Mouse (Mus musculus): ENCODE results near the gene Slc17a7. TPM values are rescaled to one million over a fixed set of nuclear protein-coding genes. Genes with fewer than 3 reads are reported as not detected.
A peak's percentile ranks its signal among the peaks of the same experiment; 100 is the strongest.

Slc17a7 gene
- polyA plus RNA-seq, 1 experiment from 2014 or later = 0.74 TPM

- ATAC-seq (replicated peaks; ENCODE audit: low FRiP score) (no peak), DNase-seq (ENCODE audit: low spot score) (no peak)
- Histone ChIP-seq H3K27ac (ENCODE audit: low read depth, low read length) (no peak overlapping the region), H3K9ac (ENCODE audit: low read depth, low read length) (no peak overlapping the region), H3K9me3 (ENCODE audit: control insufficient read depth, low read length) (no peaks in the 10 kb centered on the region), H3K4me3 (ENCODE audit: low read depth, low read length) (no peak overlapping the region), H3K36me3 (ENCODE audit: control insufficient read depth, insufficient read depth, low read length) (peaks cover 2% of the 10 kb centered on the region; the same call in 1 of the 2 replicates), H3K4me1 (replicated peaks; ENCODE audit: control insufficient read depth, insufficient read depth, low read length) (peaks cover 9% of the 10 kb centered on the region), H3K27me3 (replicated peaks; ENCODE audit: control insufficient read depth, insufficient read depth, low read length) (peaks cover 58% of the 10 kb centered on the region), H3K4me2 (peak overlapping the region; percentile 83)
- WGBS = 66% methylated on average over 9 of the region's 9 CpGs
These were observed 643 bp upstream of the Slc17a7 start for GRCm38 (mm10) chr7:45162996-45163615.

GRCm38 (mm10) chr7:45164833-45165232 lies 1.1 kb downstream of the Slc17a7 start:
- peaks cover 9% of the 10 kb centered on the region for H3K4me1 ChIP-seq (replicated peaks; ENCODE audit: control insufficient read depth, insufficient read depth, low read length)
- 55% methylated on average over 5 of the region's 5 CpGs for WGBS

GRCm38 (mm10) chr7:45165701-45166100 lies 2.0 kb downstream of the Slc17a7 start:
- Histone ChIP-seq H3K9ac (ENCODE audit: low read depth, low read length) (no peak overlapping the region), H3K9me3 (ENCODE audit: control insufficient read depth, low read length) (peaks cover 14% of the 10 kb centered on the region), H3K36me3 (ENCODE audit: control insufficient read depth, insufficient read depth, low read length) (no peaks in the 10 kb centered on the region; the same call in 1 of the 2 replicates), H3K27ac (ENCODE audit: low read depth, low read length) (no peak overlapping the region), H3K4me1 (replicated peaks; ENCODE audit: control insufficient read depth, insufficient read depth, low read length) (peaks cover 9% of the 10 kb centered on the region), H3K4me2 (no peak overlapping the region), H3K27me3 (replicated peaks; ENCODE audit: control insufficient read depth, insufficient read depth, low read length) (peaks cover 75% of the 10 kb centered on the region), H3K4me3 (ENCODE audit: low read depth, low read length) (no peak overlapping the region)
- DNase-seq (ENCODE audit: low spot score) = no peak
- 51% methylated on average over 11 of the region's 11 CpGs for WGBS
- ATAC-seq (replicated peaks; ENCODE audit: low FRiP score) = no peak

More at GRCm38 (mm10) chr7:45164833-45165232, 1.1 kb downstream of the Slc17a7 start:
- no peaks in the 10 kb centered on the region; the same call in 1 of the 2 replicates for H3K36me3 ChIP-seq (ENCODE audit: control insufficient read depth, insufficient read depth, low read length)
- H3K4me2 ChIP-seq = no peak overlapping the region
- H3K4me3 ChIP-seq (ENCODE audit: low read depth, low read length) = no peak overlapping the region
- H3K9ac ChIP-seq (ENCODE audit: low read depth, low read length) = no peak overlapping the region
- H3K27me3 ChIP-seq (replicated peaks; ENCODE audit: control insufficient read depth, insufficient read depth, low read length) = peaks cover 75% of the 10 kb centered on the region
- H3K27ac ChIP-seq (ENCODE audit: low read depth, low read length) = no peak overlapping the region
- DNase-seq (ENCODE audit: low spot score) = no peak
- H3K9me3 ChIP-seq (ENCODE audit: control insufficient read depth, low read length) = peaks cover 11% of the 10 kb centered on the region
- no peak for ATAC-seq (replicated peaks; ENCODE audit: low FRiP score)

- Histone ChIP-seq H3K4me3 (ENCODE audit: low read depth, low read length) (no peak overlapping the region), H3K9ac (ENCODE audit: low read depth, low read length) (no peak overlapping the region), H3K4me1 (replicated peaks; ENCODE audit: control insufficient read depth, insufficient read depth, low read length) (peaks cover 9% of the 10 kb centered on the region), H3K36me3 (ENCODE audit: control insufficient read depth, insufficient read depth, low read length) (no peaks in the 10 kb centered on the region), H3K4me2 (no peak overlapping the region), H3K27me3 (replicated peaks; ENCODE audit: control insufficient read depth, insufficient read depth, low read length) (peaks cover 81% of the 10 kb centered on the region), H3K9me3 (ENCODE audit: control insufficient read depth, low read length) (peaks cover 18% of the 10 kb centered on the region), H3K27ac (ENCODE audit: low read depth, low read length) (no peak overlapping the region)
- DNase-seq (ENCODE audit: low spot score) (no peak), ATAC-seq (replicated peaks; ENCODE audit: low FRiP score) (no peak)
- WGBS = 19% methylated on average over 10 of the region's 10 CpGs
These were observed 3.2 kb downstream of the Slc17a7 start for GRCm38 (mm10) chr7:45166950-45167401.

GRCm38 (mm10) chr7:45167761-45168445 lies 4.2 kb downstream of the Slc17a7 start:
- peaks cover 18% of the 10 kb centered on the region for H3K9me3 ChIP-seq (ENCODE audit: control insufficient read depth, low read length)
- no peak overlapping the region for H3K4me3 ChIP-seq (ENCODE audit: low read depth, low read length)
- WGBS = 6% methylated on average over 19 of the region's 19 CpGs
- ATAC-seq (replicated peaks; ENCODE audit: low FRiP score) (no peak), DNase-seq (ENCODE audit: low spot score) (no peak)
- H3K27ac ChIP-seq (ENCODE audit: low read depth, low read length) = no peak overlapping the region; the same call in 1 of the 2 replicates
- H3K4me2 ChIP-seq = no peak overlapping the region
- peaks cover 4% of the 10 kb centered on the region for H3K4me1 ChIP-seq (replicated peaks; ENCODE audit: control insufficient read depth, insufficient read depth, low read length)
- H3K36me3 ChIP-seq (ENCODE audit: control insufficient read depth, insufficient read depth, low read length) = no peaks in the 10 kb centered on the region
- no peak overlapping the region for H3K9ac ChIP-seq (ENCODE audit: low read depth, low read length)
- peaks cover 79% of the 10 kb centered on the region for H3K27me3 ChIP-seq (replicated peaks; ENCODE audit: control insufficient read depth, insufficient read depth, low read length)

- 8% methylated on average over 24 of the region's 24 CpGs for WGBS
- H3K4me3 ChIP-seq (ENCODE audit: low read depth, low read length) = no peak overlapping the region
These were observed 4.9 kb downstream of the Slc17a7 start for GRCm38 (mm10) chr7:45168656-45169055.

GRCm38 (mm10) chr7:45169495-45169894 lies 5.7 kb downstream of the Slc17a7 start:
- Histone ChIP-seq H3K4me1 (replicated peaks; ENCODE audit: control insufficient read depth, insufficient read depth, low read length) (no peaks in the 10 kb centered on the region), H3K27me3 (replicated peaks; ENCODE audit: control insufficient read depth, insufficient read depth, low read length) (peaks cover 70% of the 10 kb centered on the region), H3K9ac (ENCODE audit: low read depth, low read length) (no peak overlapping the region), H3K4me3 (ENCODE audit: low read depth, low read length) (no peak overlapping the region), H3K27ac (ENCODE audit: low read depth, low read length) (no peak overlapping the region), H3K9me3 (ENCODE audit: control insufficient read depth, low read length) (peaks cover 18% of the 10 kb centered on the region), H3K36me3 (ENCODE audit: control insufficient read depth, insufficient read depth, low read length) (no peaks in the 10 kb centered on the region), H3K4me2 (no peak overlapping the region)
- ATAC-seq (replicated peaks; ENCODE audit: low FRiP score) (no peak), DNase-seq (ENCODE audit: low spot score) (no peak)
- WGBS = 83% methylated on average over 3 of the region's 3 CpGs

More at GRCm38 (mm10) chr7:45168656-45169055, 4.9 kb downstream of the Slc17a7 start:
- no peaks in the 10 kb centered on the region for H3K36me3 ChIP-seq (ENCODE audit: control insufficient read depth, insufficient read depth, low read length)
- no peak for ATAC-seq (replicated peaks; ENCODE audit: low FRiP score)
- H3K9me3 ChIP-seq (ENCODE audit: control insufficient read depth, low read length) = peaks cover 18% of the 10 kb centered on the region
- H3K27me3 ChIP-seq (replicated peaks; ENCODE audit: control insufficient read depth, insufficient read depth, low read length) = peaks cover 75% of the 10 kb centered on the region
- H3K9ac ChIP-seq (ENCODE audit: low read depth, low read length) = no peak overlapping the region
- no peak for DNase-seq (ENCODE audit: low spot score)
- peaks cover 4% of the 10 kb centered on the region for H3K4me1 ChIP-seq (replicated peaks; ENCODE audit: control insufficient read depth, insufficient read depth, low read length)
- H3K4me2 ChIP-seq = no peak overlapping the region
- H3K27ac ChIP-seq (ENCODE audit: low read depth, low read length) = no peak overlapping the region

- WGBS = 52% methylated on average over 7 of the region's 7 CpGs
These were observed 9.2 kb downstream of the Slc17a7 start for GRCm38 (mm10) chr7:45172974-45173373.

More at GRCm38 (mm10) chr7:45172974-45173373, 9.2 kb downstream of the Slc17a7 start:
- Histone ChIP-seq H3K9ac (ENCODE audit: low read depth, low read length) (no peak overlapping the region), H3K36me3 (ENCODE audit: control insufficient read depth, insufficient read depth, low read length) (no peaks in the 10 kb centered on the region), H3K27ac (ENCODE audit: low read depth, low read length) (no peak overlapping the region), H3K27me3 (replicated peaks; ENCODE audit: control insufficient read depth, insufficient read depth, low read length) (peaks cover 70% of the 10 kb centered on the region), H3K4me1 (replicated peaks; ENCODE audit: control insufficient read depth, insufficient read depth, low read length) (0 out of 2 replicates have a peak, but pooled peaks cover 3% of the 10 kb centered on the region), H3K4me3 (ENCODE audit: low read depth, low read length) (no peak overlapping the region), H3K4me2 (no peak overlapping the region), H3K9me3 (ENCODE audit: control insufficient read depth, low read length) (peaks cover 18% of the 10 kb centered on the region)
- ATAC-seq (replicated peaks; ENCODE audit: low FRiP score) = no peak
- no peak for DNase-seq (ENCODE audit: low spot score)
